Mouse (Mus musculus): ENCODE measurements at regions not wholly inside any gene's neighbourhood (a gene's known extent, or its start where the extent isn't known, plus 50 kb on each side); places are given as distances from the start of the nearest gene placed in this dataset.

DNA sequence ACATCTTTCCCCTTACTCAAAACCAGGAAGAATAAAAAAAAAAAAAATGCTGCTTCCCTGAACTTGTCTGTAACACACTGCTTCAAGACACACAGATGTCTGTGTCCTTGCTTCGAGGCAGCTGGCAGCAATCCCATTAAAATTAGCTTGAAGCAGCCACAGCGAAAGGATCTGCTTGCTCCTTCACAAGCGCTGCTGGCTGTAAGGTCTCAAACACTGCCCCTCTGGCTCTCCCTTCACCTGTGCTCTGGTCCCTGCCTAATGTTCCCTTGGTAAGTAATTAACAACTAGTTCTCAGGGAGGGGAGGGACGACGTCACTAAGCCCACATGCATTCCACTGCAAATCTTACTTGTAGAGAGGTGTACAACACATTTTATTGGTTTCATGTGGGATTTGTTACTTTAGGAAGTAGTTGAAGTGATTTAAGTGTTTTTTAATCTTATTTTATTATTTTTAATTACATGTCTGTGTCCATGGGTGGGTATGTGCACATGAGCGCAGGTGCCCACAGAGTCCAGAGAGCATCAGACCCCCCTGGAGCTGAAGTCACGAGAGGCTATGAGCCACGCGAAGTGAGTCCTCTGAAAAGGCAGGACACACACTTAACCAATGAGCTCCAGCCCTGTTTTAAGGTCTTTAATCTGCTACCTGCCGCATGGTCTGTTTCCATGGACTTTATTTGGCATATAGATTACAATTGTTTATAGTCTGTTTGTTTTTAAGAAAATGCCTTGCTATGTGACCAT, 61.1 kb upstream of the Cers6 start:
- DNase-seq (ENCODE audit: low spot score): no peak

DNA sequence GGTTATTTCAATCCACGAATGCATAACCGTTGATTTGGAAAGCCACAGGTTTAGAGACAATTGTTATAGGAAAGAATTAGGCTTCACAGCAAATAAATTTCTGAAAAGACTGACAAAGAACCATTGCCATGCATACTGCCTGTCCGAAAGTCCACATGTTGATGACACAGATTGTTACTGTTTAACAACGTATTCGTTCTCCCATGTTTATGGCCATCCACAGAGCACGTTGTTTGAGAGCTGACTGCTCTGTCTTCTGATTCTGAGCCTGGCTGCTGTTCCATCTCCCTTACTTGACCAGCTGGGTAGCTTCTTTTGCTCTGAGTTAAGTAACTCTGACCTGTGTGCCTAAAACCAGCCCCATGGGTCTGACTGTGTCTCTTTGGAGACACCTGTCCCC, 57.1 kb upstream of the Cers6 start:
- DNase-seq (ENCODE audit: low spot score): no peak

DNA sequence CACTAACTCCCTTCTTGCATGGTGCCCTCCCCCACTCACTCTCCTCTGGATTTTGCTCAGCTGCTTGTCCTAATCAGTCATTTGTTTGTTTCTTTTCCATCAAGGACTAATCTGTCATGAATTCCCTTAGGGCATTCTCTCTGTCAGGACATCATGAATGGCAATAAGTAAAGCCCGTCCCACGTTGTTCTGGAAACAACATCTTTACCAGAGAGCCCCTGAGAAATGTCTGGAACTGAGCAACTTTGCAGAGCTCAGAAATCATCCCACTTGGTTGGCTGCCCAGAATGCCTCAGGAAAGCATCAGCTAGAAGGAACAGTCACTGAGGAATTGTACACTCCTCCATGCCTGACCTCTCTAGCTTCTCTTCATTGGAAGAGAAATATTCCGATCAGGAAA, 55.4 kb upstream of the Cers6 start:
- no peak for DNase-seq (ENCODE audit: low spot score)

DNA sequence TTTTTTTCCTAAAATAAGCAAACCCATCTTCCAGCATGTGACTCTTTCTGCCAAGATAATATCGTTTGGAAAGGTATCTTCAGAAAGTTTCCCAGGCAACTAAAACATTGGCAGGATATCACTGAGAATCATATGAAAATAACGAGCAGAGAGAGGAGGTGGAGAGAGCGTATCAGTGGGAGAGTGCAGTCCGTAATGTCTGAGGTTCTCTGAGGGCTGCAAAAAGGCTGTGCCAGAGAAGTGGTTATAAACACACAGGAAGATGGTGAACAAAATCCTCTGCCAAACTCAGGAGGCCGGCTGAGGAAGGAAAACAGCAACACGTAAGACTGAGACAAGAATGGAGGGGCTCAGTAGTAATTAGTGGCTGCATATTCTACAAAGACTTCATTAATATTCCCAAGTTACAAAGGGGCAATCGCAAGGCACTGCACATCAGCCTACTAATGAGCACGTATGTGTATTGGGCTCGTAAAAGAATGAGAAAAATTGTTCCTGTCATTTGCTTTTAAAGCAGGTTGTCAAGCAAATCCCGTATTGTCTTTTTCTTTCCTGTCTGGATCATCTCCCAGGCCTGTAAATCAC, 54.8 kb upstream of the Cers6 start:
- peak; percentile 43 for DNase-seq (ENCODE audit: low spot score)

Data from retina, embryonic 14.5 days (tissue).